Mouse (Mus musculus): ENCODE measurements around the gene Fbxl21.

Gene Fbxl21

GRCm38 (mm10) chr13:56534931-56535330, 12.7 kb downstream of the Fbxl21 start:
- in situ Hi-C loops (cut with MboI, MseI) = no loop called here

GRCm38 (mm10) chr13:56535570-56535969, 13.3 kb downstream of the Fbxl21 start:
- in situ Hi-C loops (cut with MboI, MseI) = no loop called here

DNA sequence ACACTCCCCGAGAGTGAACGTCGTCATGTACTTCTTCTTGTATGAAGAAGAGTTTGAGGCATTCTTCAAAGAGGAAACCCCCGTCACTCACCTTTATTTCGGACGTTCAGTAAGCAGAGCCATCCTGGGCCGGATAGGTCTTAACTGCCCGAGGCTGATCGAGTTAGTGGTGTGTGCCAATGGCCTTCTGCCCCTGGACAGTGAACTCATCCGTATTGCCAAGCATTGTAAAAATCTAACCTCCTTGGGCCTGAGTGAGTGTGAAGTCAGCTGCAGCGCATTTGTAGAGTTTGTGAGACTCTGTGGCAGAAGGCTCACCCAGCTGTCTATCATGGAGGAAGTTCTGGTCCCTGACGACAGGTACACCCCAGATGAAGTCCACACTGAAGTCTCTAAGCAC, 14.8 kb downstream of the Fbxl21 start:
- in situ Hi-C loops (cut with MboI, MseI) = no loop called here

- in situ Hi-C loops (cut with MboI, MseI) = no loop called here
Measured at GRCm38 (mm10) chr13:56539846-56540245, 17.6 kb downstream of the Fbxl21 start.

DNA sequence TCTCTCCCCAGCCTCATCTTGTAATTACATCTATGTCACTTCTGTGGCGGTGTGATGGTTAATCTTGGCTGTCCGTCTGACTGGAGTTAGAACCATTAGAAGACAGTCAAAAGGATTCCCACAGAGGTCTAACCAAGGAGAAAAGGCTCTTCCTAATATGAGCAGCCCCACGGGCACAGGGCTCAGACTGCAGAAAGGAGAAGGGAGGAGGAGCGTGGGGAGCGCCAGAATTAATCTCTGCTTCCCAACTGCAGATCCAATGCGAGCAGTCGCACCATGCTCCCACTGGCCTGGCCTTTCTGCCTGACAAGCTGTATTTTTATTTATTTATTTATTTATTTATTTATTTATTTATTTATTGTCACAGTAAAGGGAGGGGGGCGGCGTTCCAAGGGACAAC, 21.5 kb downstream of the Fbxl21 start:
- in situ Hi-C loops (cut with MboI, MseI) = no loop called here

GRCm38 (mm10) chr13:56544956-56545355, 22.7 kb downstream of the Fbxl21 start:
- in situ Hi-C loops (cut with MboI, MseI) = no loop called here

- in situ Hi-C loops (cut with MboI, MseI) = no loop called here
Measured at GRCm38 (mm10) chr13:56548401-56548800, 26.1 kb downstream of the Fbxl21 start, which contains the start of gene Lect2. TSS of gene Lect2 (minus strand) at chr13:56548502.

DNA sequence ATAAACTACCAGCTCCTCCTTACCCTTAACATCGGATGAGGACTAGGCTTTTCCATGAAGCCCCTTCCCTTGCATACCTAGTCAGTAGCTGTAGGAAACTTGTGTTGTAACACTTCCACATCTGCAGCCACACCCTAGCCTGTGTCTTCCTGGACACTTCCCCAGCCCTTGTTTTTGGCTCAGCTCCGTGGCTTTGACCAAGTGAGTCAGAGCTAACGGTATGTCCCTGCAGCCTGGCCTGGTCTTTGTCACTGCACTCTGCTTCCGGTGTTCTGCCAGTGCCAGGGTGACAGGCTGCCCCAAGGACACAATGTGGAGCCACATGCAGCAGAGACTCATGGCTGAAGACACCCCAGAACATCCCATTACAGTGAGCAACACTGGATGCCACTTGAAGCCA, 27.1 kb downstream of the Fbxl21 start:
- in situ Hi-C loops (cut with MboI, MseI) = no loop called here

GRCm38 (mm10) chr13:56550574-56550973, 28.3 kb downstream of the Fbxl21 start:
- in situ Hi-C loops (cut with MboI, MseI) = loop anchor here (5.0 kb wide), 1 partner anchor 78 kb away; no protein-coding TSS in a partner anchor

- in situ Hi-C loops (cut with MboI, MseI) = loop anchor here (5.0 kb wide), 1 partner anchor 79 kb away; no protein-coding TSS in a partner anchor
Measured at GRCm38 (mm10) chr13:56551661-56552060, 29.4 kb downstream of the Fbxl21 start.

DNA sequence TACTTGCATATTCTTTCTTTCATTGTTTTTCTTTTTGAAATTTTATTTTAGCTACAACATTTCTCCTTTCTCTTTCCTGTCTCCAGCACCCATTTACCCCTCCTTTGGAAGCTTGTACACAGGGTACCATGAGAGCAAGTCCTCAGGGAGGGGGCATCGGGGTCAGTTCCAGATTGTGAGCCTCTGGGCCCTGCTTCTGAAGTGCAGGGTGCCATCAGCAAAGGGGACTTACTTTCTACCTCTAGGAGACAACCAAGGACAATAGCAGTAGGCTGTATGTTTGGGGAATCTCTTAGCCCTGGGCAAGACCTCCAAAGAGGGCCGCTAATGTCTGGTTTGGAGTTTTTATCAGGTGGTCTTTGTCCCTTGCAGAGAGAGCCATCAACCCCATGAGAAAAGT, 31.7 kb downstream of the Fbxl21 start:
- in situ Hi-C loops (cut with MboI, MseI) = loop anchor here (5.0 kb wide), 1 partner anchor 82 kb away; no protein-coding TSS in a partner anchor

DNA sequence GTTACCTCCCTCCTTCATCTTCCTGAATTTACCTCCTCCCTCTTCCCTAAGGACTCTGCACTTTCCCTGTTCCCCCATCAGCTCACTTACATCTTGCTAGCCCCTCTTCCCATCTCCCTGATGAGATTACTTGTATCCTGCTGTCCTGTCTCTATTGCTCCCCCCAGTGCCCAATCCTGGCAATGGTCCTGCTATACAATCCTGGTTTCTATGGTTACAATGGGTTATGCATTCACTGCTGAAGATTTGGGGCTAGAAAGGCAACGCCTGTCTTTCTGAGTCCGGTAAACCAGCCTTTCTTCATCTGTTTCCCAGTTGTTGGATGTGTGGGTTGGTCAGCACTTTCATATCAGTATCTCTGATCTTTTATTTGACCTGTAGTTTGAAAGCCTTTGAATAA, 32.1 kb downstream of the Fbxl21 start:
- in situ Hi-C loops (cut with MboI, MseI) = loop anchor here (5.0 kb wide), 1 partner anchor 82 kb away; no protein-coding TSS in a partner anchor

DNA sequence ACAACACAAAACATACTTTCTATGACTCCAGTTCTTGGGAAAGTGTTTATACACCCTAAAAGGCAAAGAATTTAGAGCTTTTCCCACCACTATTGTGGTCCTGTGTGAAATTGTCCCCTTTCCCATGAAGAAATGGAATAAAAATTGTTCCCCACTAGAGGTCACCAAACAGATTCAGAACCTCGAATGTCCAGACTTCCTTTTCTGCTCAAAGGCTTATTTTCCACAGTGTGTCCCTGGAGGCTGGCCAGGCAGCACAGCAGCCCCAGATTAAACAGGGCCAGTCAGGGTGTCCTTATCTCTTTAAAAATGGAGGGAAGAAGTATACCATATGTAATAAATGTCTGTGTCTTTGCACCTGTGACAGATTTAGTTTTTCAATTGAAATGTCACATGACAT, 33.7 kb downstream of the Fbxl21 start:
- in situ Hi-C loops (cut with MboI, MseI) = no loop called here

GRCm38 (mm10) chr13:56556701-56557100, 34.4 kb downstream of the Fbxl21 start:
- in situ Hi-C loops (cut with MboI, MseI) = no loop called here

- in situ Hi-C loops (cut with MboI, MseI) = no loop called here
Measured at GRCm38 (mm10) chr13:56558811-56559210, 36.5 kb downstream of the Fbxl21 start.

GRCm38 (mm10) chr13:56559841-56560370, 37.6 kb downstream of the Fbxl21 start:
- in situ Hi-C loops (cut with MboI, MseI) = loop anchor here (5.0 kb wide), 1 partner anchor 82 kb away; no protein-coding TSS in a partner anchor

DNA sequence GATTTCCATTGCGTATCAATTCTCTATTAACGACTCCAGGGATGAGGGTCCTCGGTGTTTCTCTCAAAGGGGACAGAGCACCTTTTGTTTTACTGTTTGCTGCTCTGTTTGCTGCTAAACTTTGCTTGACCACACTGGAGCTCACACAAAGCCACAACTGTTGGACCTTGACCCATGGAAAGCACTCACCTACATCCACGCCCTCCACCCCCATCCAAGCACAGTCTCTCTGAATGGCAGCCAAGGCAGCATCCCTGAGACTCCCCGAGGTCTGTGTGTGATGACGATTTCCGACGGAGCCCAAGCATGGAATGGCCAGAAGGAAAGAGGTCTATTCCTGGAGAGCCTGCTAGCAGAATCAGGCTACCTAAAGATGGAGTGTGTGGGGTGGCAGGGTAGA, 38.9 kb downstream of the Fbxl21 start:
- in situ Hi-C loops (cut with MboI, MseI) = loop anchor here (5.0 kb wide), 1 partner anchor 81 kb away; no protein-coding TSS in a partner anchor

- in situ Hi-C loops (cut with MboI, MseI) = loop anchor here (5.0 kb wide), 1 partner anchor 79 kb away; no protein-coding TSS in a partner anchor
Measured at GRCm38 (mm10) chr13:56563075-56563474, 40.8 kb downstream of the Fbxl21 start.

DNA sequence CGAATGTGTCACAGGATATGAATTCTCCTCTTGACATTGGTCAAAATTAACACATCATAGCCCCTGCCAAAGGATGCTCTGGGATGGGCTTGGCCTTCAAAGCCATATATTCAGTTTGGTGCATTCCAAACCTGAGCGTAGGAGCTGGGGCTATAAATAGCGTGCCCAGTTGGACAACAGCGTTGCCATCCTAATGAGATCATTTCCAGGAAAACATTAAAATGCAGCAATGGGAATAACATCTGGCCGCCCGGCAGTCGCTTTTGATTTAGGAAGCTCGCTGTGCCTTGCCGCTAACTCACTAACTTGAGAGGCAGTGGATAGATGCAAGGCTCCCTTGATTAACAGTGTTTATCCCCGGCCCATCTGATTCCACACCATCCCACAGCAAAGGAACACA, 44.1 kb downstream of the Fbxl21 start:
- in situ Hi-C loops (cut with MboI, MseI) = no loop called here

DNA sequence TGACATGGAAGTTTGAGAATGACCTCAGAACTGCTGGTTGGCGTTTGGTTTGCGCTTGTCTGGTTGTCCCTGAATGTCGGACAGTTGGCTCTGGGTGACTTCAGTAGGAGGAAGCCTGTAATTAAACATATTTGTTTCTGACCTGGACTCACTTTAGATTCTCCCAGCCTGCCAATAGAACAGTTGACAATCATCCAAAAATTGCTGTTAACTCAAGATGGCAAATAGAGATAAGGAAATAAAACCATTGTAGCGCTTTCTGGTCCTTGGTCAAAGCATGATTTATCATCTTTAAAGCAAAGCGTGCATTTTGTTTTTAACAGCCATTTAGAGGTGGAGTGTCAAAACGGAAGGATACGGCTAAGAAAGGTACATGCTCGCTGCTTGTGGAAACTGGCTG, 49.4 kb downstream of the Fbxl21 start:
- in situ Hi-C loops (cut with MboI, MseI) = no loop called here

DNA sequence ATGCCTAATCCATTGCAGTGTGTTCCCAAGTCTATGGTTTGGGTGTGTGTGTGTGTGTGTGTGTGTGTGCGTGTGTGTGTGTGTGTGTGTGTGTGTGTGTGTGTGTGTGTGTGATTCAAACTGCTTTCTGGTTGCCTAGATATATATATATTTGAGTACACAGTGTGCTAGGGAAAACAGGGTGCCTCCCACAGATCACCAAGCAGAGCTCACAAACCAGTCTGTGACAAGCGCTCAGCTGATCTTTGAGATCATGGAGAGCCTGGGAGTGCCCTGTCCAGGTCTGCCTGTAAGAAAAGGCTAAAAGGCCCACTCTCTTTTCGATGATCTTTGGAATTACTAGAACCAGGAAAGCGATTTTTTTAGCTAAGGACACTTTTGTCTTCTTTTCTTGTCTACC, 52.8 kb downstream of the Fbxl21 start:
- in situ Hi-C loops (cut with MboI, MseI) = no loop called here

GRCm38 (mm10) chr13:56575701-56576321, 53.5 kb downstream of the Fbxl21 start:
- in situ Hi-C loops (cut with MboI, MseI) = no loop called here

DNA sequence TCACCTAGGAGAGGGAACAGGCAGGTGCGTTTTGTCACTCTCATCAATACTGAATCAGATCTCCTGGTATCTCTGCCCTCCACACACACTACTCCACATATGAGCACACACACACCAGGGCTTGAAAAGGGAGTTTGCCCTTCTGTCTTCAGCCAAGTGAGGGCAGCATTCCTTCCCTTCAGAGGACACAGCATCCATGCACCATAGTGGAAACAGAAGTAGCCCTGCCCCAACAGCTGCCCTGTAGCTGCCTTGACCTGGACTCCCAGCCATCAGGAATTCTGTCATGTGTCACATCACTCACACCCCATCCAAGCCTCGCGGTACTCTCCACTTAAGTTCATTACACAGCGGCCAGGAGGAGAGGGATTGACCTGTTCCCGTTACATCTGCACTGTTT, 55.8 kb downstream of the Fbxl21 start:
- in situ Hi-C loops (cut with MboI, MseI) = no loop called here
